Mouse (Mus musculus): ENCODE data around the gene Trpm8. TPM values are rescaled to one million over a fixed set of nuclear protein-coding genes. Genes with fewer than 3 reads are reported as not detected.

Gene Trpm8
- polyA plus RNA-seq, 1 experiment from 2014 or later = 0.04 TPM

- no peak overlapping the region for H3K9ac ChIP-seq (replicated peaks)
- no peak for ATAC-seq
- H3K9me3 ChIP-seq = peaks cover 47% of the 10 kb centered on the region
- H3K4me3 ChIP-seq (replicated peaks) = no peak overlapping the region
- H3K27me3 ChIP-seq = no peaks in the 10 kb centered on the region
- WGBS = 61% methylated on average over 3 of the region's 3 CpGs
- peaks cover 5% of the 10 kb centered on the region for H3K4me1 ChIP-seq (replicated peaks)
- no peak overlapping the region for H3K4me2 ChIP-seq (replicated peaks)
- H3K36me3 ChIP-seq = no peaks in the 10 kb centered on the region
- H3K27ac ChIP-seq = no peak overlapping the region
Observed at GRCm38 (mm10) chr1:88282301-88282700, 4.8 kb downstream of the Trpm8 start.

- Histone ChIP-seq H3K27me3 (no peaks in the 10 kb centered on the region), H3K9ac (replicated peaks) (no peak overlapping the region), H3K4me2 (replicated peaks) (no peak overlapping the region), H3K36me3 (no peaks in the 10 kb centered on the region), H3K9me3 (peaks cover 60% of the 10 kb centered on the region), H3K27ac (no peak overlapping the region), H3K4me1 (replicated peaks) (no peaks in the 10 kb centered on the region), H3K4me3 (replicated peaks) (no peak overlapping the region)
- ATAC-seq = no peak
- WGBS = 81% methylated on average over 15 of the region's 15 CpGs
Observed at GRCm38 (mm10) chr1:88283376-88284227, 6.1 kb downstream of the Trpm8 start.

GRCm38 (mm10) chr1:88284228-88284945 lies 6.9 kb downstream of the Trpm8 start:
- H3K27me3 ChIP-seq = no peaks in the 10 kb centered on the region

GRCm38 (mm10) chr1:88284946-88285320 lies 7.5 kb downstream of the Trpm8 start:
- no peak overlapping the region for H3K4me2 ChIP-seq (replicated peaks)
- no peak overlapping the region for H3K4me3 ChIP-seq (replicated peaks)
- no peaks in the 10 kb centered on the region for H3K36me3 ChIP-seq
- no peak overlapping the region for H3K27ac ChIP-seq
- no peak overlapping the region for H3K9ac ChIP-seq (replicated peaks)
- 64% methylated on average over 7 of the region's 7 CpGs for WGBS
- H3K4me1 ChIP-seq (replicated peaks) = no peaks in the 10 kb centered on the region
- no peaks in the 10 kb centered on the region for H3K27me3 ChIP-seq
- peak; percentile 15 for ATAC-seq
- H3K9me3 ChIP-seq = peaks cover 68% of the 10 kb centered on the region

More at GRCm38 (mm10) chr1:88284228-88284945, 6.9 kb downstream of the Trpm8 start:
- 62% methylated on average over 10 of the region's 10 CpGs for WGBS
- H3K27ac ChIP-seq = no peak overlapping the region
- H3K4me3 ChIP-seq (replicated peaks) = no peak overlapping the region
- ATAC-seq = peak; percentile 40
- H3K4me2 ChIP-seq (replicated peaks) = no peak overlapping the region
- H3K36me3 ChIP-seq = no peaks in the 10 kb centered on the region
- H3K9ac ChIP-seq (replicated peaks) = no peak overlapping the region
- H3K9me3 ChIP-seq = peaks cover 66% of the 10 kb centered on the region
- no peaks in the 10 kb centered on the region for H3K4me1 ChIP-seq (replicated peaks)

GRCm38 (mm10) chr1:88285652-88286051 lies 8.2 kb downstream of the Trpm8 start:
- ATAC-seq = no peak
- Histone ChIP-seq H3K27me3 (no peaks in the 10 kb centered on the region), H3K4me2 (replicated peaks) (no peak overlapping the region), H3K36me3 (no peaks in the 10 kb centered on the region), H3K9me3 (peaks cover 75% of the 10 kb centered on the region), H3K27ac (no peak overlapping the region), H3K4me3 (replicated peaks) (no peak overlapping the region), H3K4me1 (replicated peaks) (no peaks in the 10 kb centered on the region), H3K9ac (replicated peaks) (no peak overlapping the region)
- 71% methylated on average over 5 of the region's 5 CpGs for WGBS

- Histone ChIP-seq H3K27ac (no peak overlapping the region), H3K9me3 (peaks cover 79% of the 10 kb centered on the region), H3K4me3 (replicated peaks) (no peak overlapping the region), H3K9ac (replicated peaks) (no peak overlapping the region), H3K4me1 (replicated peaks) (no peaks in the 10 kb centered on the region), H3K27me3 (no peaks in the 10 kb centered on the region), H3K36me3 (no peaks in the 10 kb centered on the region), H3K4me2 (replicated peaks) (no peak overlapping the region)
- whole genome bisulfite sequencing = 83% methylated on average over 15 of the region's 15 CpGs
- no peak for ATAC-seq
Observed at GRCm38 (mm10) chr1:88286136-88286845, 8.8 kb downstream of the Trpm8 start.

- H3K36me3 ChIP-seq = no peaks in the 10 kb centered on the region
- H3K4me2 ChIP-seq (replicated peaks) = no peak overlapping the region
- H3K9me3 ChIP-seq = peaks cover 82% of the 10 kb centered on the region
- no peaks in the 10 kb centered on the region for H3K27me3 ChIP-seq
- H3K9ac ChIP-seq (replicated peaks) = no peak overlapping the region
- WGBS = 76% methylated on average over 13 of the region's 13 CpGs
- no peak overlapping the region for H3K4me3 ChIP-seq (replicated peaks)
- no peak overlapping the region for H3K27ac ChIP-seq
- no peaks in the 10 kb centered on the region for H3K4me1 ChIP-seq (replicated peaks)
- ATAC-seq = no peak
Observed at GRCm38 (mm10) chr1:88286887-88287696, 9.6 kb downstream of the Trpm8 start.

- ATAC-seq = no peak
- WGBS = 37% methylated on average over 5 of the region's 5 CpGs
Observed at GRCm38 (mm10) chr1:88287697-88287980, 10.2 kb downstream of the Trpm8 start.

GRCm38 (mm10) chr1:88288056-88288788 lies 10.8 kb downstream of the Trpm8 start:
- no peak overlapping the region for H3K27ac ChIP-seq
- H3K9ac ChIP-seq (replicated peaks) = no peak overlapping the region
- no peaks in the 10 kb centered on the region for H3K36me3 ChIP-seq
- no peak overlapping the region for H3K4me2 ChIP-seq (replicated peaks)
- H3K4me1 ChIP-seq (replicated peaks) = no peaks in the 10 kb centered on the region
- H3K27me3 ChIP-seq = no peaks in the 10 kb centered on the region
- WGBS = 44% methylated on average over 3 of the region's 3 CpGs
- H3K4me3 ChIP-seq (replicated peaks) = no peak overlapping the region
- no peak for ATAC-seq
- H3K9me3 ChIP-seq = peaks cover 78% of the 10 kb centered on the region

More at GRCm38 (mm10) chr1:88287697-88287980, 10.2 kb downstream of the Trpm8 start:
- H3K9ac ChIP-seq (replicated peaks) = no peak overlapping the region
- no peak overlapping the region for H3K4me3 ChIP-seq (replicated peaks)
- H3K36me3 ChIP-seq = no peaks in the 10 kb centered on the region
- H3K27me3 ChIP-seq = no peaks in the 10 kb centered on the region
- no peak overlapping the region for H3K4me2 ChIP-seq (replicated peaks)
- peaks cover 83% of the 10 kb centered on the region for H3K9me3 ChIP-seq
- no peaks in the 10 kb centered on the region for H3K4me1 ChIP-seq (replicated peaks)
- H3K27ac ChIP-seq = no peak overlapping the region

- Histone ChIP-seq H3K4me3 (replicated peaks) (no peak overlapping the region), H3K27ac (no peak overlapping the region), H3K36me3 (no peaks in the 10 kb centered on the region), H3K4me1 (replicated peaks) (no peaks in the 10 kb centered on the region), H3K27me3 (no peaks in the 10 kb centered on the region), H3K9me3 (peaks cover 73% of the 10 kb centered on the region), H3K4me2 (replicated peaks) (no peak overlapping the region), H3K9ac (replicated peaks) (no peak overlapping the region)
- WGBS = 77% methylated on average over 3 of the region's 3 CpGs
- no peak for ATAC-seq
Observed at GRCm38 (mm10) chr1:88288789-88289127, 11.3 kb downstream of the Trpm8 start.

GRCm38 (mm10) chr1:88289152-88289551 lies 11.7 kb downstream of the Trpm8 start:
- Histone ChIP-seq H3K4me1 (replicated peaks) (no peaks in the 10 kb centered on the region), H3K9ac (replicated peaks) (no peak overlapping the region), H3K36me3 (no peaks in the 10 kb centered on the region), H3K27ac (no peak overlapping the region), H3K4me3 (replicated peaks) (no peak overlapping the region), H3K4me2 (replicated peaks) (no peak overlapping the region), H3K9me3 (peaks cover 70% of the 10 kb centered on the region), H3K27me3 (no peaks in the 10 kb centered on the region)
- no peak for ATAC-seq
- 51% methylated on average over 2 of the region's 2 CpGs for whole genome bisulfite sequencing
